Mouse (Mus musculus): ENCODE results near the gene Stxbp5. TPM values are rescaled to one million over a fixed set of nuclear protein-coding genes. Genes with fewer than 3 reads are reported as not detected.

Gene Stxbp5
- polyA plus RNA-seq, 1 experiment, result 6.1 TPM

DNA sequence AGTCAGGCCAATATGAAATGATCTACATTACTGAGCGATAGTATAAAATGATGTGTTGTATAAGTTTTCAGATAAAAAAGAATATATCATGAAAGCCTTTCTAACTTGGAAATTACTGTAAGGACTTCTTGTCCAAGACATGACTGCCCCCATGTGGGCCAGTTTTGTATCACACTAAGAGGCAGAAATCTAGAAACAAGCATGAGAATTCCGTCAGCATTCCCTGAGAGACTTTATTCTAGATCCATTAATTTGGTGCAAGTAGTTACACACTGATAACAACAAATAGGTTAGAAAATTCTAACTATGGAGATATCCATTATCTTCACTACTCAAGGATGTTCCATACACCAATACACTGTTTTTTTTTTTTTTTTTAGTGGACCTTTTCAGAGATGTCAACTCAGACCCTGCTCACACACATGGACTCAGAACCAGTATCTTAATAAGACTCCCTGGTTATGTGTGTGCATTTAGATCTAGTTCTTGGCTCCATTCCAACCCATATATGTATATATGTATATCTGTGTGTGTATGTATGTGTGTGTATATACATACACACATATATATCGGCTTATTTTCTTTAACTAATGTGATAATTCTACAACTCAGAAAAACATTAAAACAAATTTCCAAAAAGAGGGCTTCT lies 145.9 kb downstream of the Stxbp5 start:
- Histone ChIP-seq H3K4me1 (ENCODE audit: control insufficient read depth, insufficient read depth, insufficient read length, low read length) (no peaks in the 10 kb centered on the region), H3K27ac (replicated peaks; ENCODE audit: low read depth, low read length) (no peak overlapping the region), H3K4me3 (ENCODE audit: insufficient read depth, low read depth, low read length) (no peak overlapping the region)

- Histone ChIP-seq H3K27ac (replicated peaks; ENCODE audit: low read depth, low read length) (no peak overlapping the region), H3K4me1 (ENCODE audit: control insufficient read depth, insufficient read depth, insufficient read length, low read length) (no peaks in the 10 kb centered on the region), H3K4me3 (ENCODE audit: insufficient read depth, low read depth, low read length) (no peak overlapping the region)
These were observed 167.0 kb downstream of the Stxbp5 start for GRCm38 (mm10) chr10:9733861-9734260.

GRCm38 (mm10) chr10:9732065-9732749 lies 168.7 kb downstream of the Stxbp5 start:
- H3K4me1 ChIP-seq (ENCODE audit: control insufficient read depth, insufficient read depth, insufficient read length, low read length), result no peaks in the 10 kb centered on the region
- no peak overlapping the region for H3K4me3 ChIP-seq (ENCODE audit: insufficient read depth, low read depth, low read length)

DNA sequence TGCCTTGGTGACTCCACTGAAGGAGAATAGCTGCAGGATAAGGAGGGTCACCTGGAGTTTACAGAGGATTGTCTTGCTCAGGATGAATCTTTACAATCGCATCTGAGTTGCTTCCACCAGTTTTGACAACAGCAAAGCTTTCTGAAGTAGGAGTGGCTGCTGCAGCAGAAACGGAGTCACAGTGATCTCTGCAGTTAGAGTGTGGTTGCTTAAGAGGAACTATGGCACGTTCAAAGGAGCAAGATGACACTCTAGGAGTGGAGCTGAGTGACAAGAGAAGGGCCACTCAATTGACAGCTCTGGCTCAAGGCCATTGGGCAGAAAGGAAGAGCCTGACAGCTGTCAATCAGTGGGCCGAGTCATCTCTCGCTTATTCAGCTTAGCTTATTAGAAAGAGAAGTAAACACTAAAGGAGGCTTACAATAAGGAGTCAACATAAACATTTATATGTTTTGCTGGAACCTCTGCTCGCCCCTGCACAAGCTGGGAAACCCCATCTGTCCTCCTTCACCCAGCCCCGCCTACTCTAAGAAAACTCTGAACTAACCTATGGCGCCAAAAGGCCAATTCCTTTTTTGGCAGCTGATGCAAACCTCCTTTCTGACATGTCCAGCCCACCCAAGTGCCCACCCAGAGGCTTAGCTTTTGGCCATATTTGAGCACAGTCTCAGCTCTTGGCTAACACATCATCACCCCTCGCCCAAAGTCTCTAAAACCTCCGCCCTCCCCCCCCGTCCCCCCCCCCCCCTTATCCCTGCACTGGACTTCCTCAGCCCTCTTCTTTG lies 178.2 kb downstream of the Stxbp5 start:
- Histone ChIP-seq H3K4me1 (ENCODE audit: control insufficient read depth, insufficient read depth, insufficient read length, low read length) (no peaks in the 10 kb centered on the region), H3K27ac (replicated peaks; ENCODE audit: low read depth, low read length) (no peak overlapping the region), H3K4me3 (ENCODE audit: insufficient read depth, low read depth, low read length) (no peak overlapping the region)

More at GRCm38 (mm10) chr10:9732065-9732749, 168.7 kb downstream of the Stxbp5 start:
- no peak overlapping the region for H3K27ac ChIP-seq (replicated peaks; ENCODE audit: low read depth, low read length)

DNA sequence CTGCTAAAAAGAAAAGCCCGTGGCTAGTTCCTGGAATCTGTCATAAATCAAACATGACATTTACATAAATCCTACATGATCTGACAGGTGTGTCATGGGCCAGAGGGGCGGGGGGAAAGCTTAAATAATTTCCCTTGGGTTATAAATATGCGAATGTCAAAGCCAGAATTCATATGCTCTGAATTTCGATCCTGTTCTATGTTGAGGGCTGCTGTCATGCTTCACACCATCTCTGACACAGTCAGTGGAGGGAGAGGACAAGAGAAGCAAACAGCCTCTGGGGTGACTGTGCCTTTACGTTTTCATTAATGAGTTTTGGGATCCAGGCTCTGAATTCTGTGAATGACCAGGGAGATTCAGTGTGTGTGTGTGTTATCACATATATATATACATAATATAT lies 180.9 kb downstream of the Stxbp5 start:
- Histone ChIP-seq H3K4me1 (ENCODE audit: control insufficient read depth, insufficient read depth, insufficient read length, low read length) (no peaks in the 10 kb centered on the region), H3K27ac (replicated peaks; ENCODE audit: low read depth, low read length) (no peak overlapping the region)

GRCm38 (mm10) chr10:9718086-9718485 lies 182.8 kb downstream of the Stxbp5 start:
- Histone ChIP-seq H3K27ac (replicated peaks; ENCODE audit: low read depth, low read length) (no peak overlapping the region), H3K4me3 (ENCODE audit: insufficient read depth, low read depth, low read length) (no peak overlapping the region), H3K4me1 (ENCODE audit: control insufficient read depth, insufficient read depth, insufficient read length, low read length) (no peaks in the 10 kb centered on the region)

More for the DNA sequence above, 180.9 kb downstream of the Stxbp5 start:
- no peak overlapping the region for H3K4me3 ChIP-seq (ENCODE audit: insufficient read depth, low read depth, low read length)

Other genes with a start within 250 kb of the Stxbp5 start
- 0.59 and 1.8 TPM in 2 replicates for gene Samd5, start 225.9 kb downstream of the Stxbp5 start, polyA plus RNA-seq (2012; ENCODE audit: insufficient read depth, insufficient read length, missing spikeins)